Mouse (Mus musculus): ENCODE results near the gene Acap1.
"Not testable (repeated sequence)": the region's sequence is repeated elsewhere in the genome, so short reads cannot be mapped to it uniquely, and the experiment has no call there.

Gene Acap1

GRCm38 (mm10) chr11:69876867-69877266 is 18.5 kb downstream of the Acap1 start:
- no peak for DNase-seq (ENCODE audit: extremely low spot score, low read depth, low spot score)

- DNase-seq (ENCODE audit: extremely low spot score, low read depth, low spot score), result no peak
These were observed 19.2 kb downstream of the Acap1 start for GRCm38 (mm10) chr11:69876186-69876585.

- no peak for DNase-seq (ENCODE audit: extremely low spot score, low read depth, low spot score)
These were observed 22.9 kb downstream of the Acap1 start for GRCm38 (mm10) chr11:69872451-69872850.

- no peak for DNase-seq (ENCODE audit: extremely low spot score, low read depth, low spot score)
These were observed 23.5 kb downstream of the Acap1 start for GRCm38 (mm10) chr11:69871822-69872221.

- DNase-seq (ENCODE audit: extremely low spot score, low read depth, low spot score), result no peak
These were observed 24.9 kb downstream of the Acap1 start for GRCm38 (mm10) chr11:69870289-69871069.

GRCm38 (mm10) chr11:69867335-69867734 is 28.0 kb downstream of the Acap1 start:
- no peak for DNase-seq (ENCODE audit: extremely low spot score, low read depth, low spot score)

GRCm38 (mm10) chr11:69865561-69865960 is 29.8 kb downstream of the Acap1 start:
- DNase-seq (ENCODE audit: extremely low spot score, low read depth, low spot score), result no peak

GRCm38 (mm10) chr11:69864138-69864860 is 31.0 kb downstream of the Acap1 start:
- no peak for DNase-seq (ENCODE audit: extremely low spot score, low read depth, low spot score)

- DNase-seq (ENCODE audit: extremely low spot score, low read depth, low spot score), result not testable (repeated sequence)
These were observed 31.6 kb downstream of the Acap1 start for GRCm38 (mm10) chr11:69863729-69864128.

- DNase-seq (ENCODE audit: extremely low spot score, low read depth, low spot score), result no peak
These were observed 37.0 kb downstream of the Acap1 start, which contains the start of gene Tnk1 for GRCm38 (mm10) chr11:69858113-69858998. TSS of gene Tnk1 (minus strand) at chr11:69858730.

GRCm38 (mm10) chr11:69855347-69855746 is 40.0 kb downstream of the Acap1 start:
- no peak for DNase-seq (ENCODE audit: extremely low spot score, low read depth, low spot score)

- DNase-seq (ENCODE audit: extremely low spot score, low read depth, low spot score), result no peak
These were observed 40.7 kb downstream of the Acap1 start for GRCm38 (mm10) chr11:69854680-69855079.

GRCm38 (mm10) chr11:69853994-69854393 is 41.3 kb downstream of the Acap1 start:
- DNase-seq (ENCODE audit: extremely low spot score, low read depth, low spot score), result no peak

- no peak for DNase-seq (ENCODE audit: extremely low spot score, low read depth, low spot score)
These were observed 44.6 kb downstream of the Acap1 start for GRCm38 (mm10) chr11:69850754-69851153.

GRCm38 (mm10) chr11:69849884-69850283 is 45.5 kb downstream of the Acap1 start:
- no peak for DNase-seq (ENCODE audit: extremely low spot score, low read depth, low spot score)

GRCm38 (mm10) chr11:69849128-69849527 is 46.2 kb downstream of the Acap1 start:
- DNase-seq (ENCODE audit: extremely low spot score, low read depth, low spot score), result no peak

GRCm38 (mm10) chr11:69848021-69848420 is 47.3 kb downstream of the Acap1 start:
- DNase-seq (ENCODE audit: extremely low spot score, low read depth, low spot score), result no peak

GRCm38 (mm10) chr11:69846738-69847688 is 48.3 kb downstream of the Acap1 start:
- no peak for DNase-seq (ENCODE audit: extremely low spot score, low read depth, low spot score)

- peak; percentile 70 for DNase-seq (ENCODE audit: extremely low spot score, low read depth, low spot score)
These were observed 49.1 kb downstream of the Acap1 start, which contains the start of gene Plscr3 for GRCm38 (mm10) chr11:69846198-69846680. TSS of gene Plscr3 (plus strand) at chr11:69846376.

GRCm38 (mm10) chr11:69838714-69839104 is 56.6 kb downstream of the Acap1 start:
- DNase-seq (ENCODE audit: extremely low spot score, low read depth, low spot score), result no peak

Data from hindlimb bud, embryonic 11.5 days (tissue).